Mouse (Mus musculus) CD4-positive helper T cell, adult 2 months (primary cell): ENCODE results near the gene Suv39h1.
"Not testable (repeated sequence)": the region's sequence is repeated elsewhere in the genome, so short reads cannot be mapped to it uniquely, and the experiment has no call there.

Source experiments
- DNase-seq: peaks from one replicate; pipeline ENCODE4 v3.0.0-alpha.2; 2012; ENCODE audit warnings: low read depth, missing footprints, low spot score

Suv39h1 gene

GRCm38 (mm10) chrX:8074430-8075014, at the start of gene Suv39h1:
Gene Suv39h1 (minus strand): TSS chrX:8074760.
- DNase-seq, result peak; percentile 97

GRCm38 (mm10) chrX:8123821-8124470, 49.4 kb upstream of the Suv39h1 start:
- no peak for DNase-seq

- no peak for DNase-seq
These were observed 42.7 kb upstream of the Suv39h1 start for GRCm38 (mm10) chrX:8117264-8117663.

GRCm38 (mm10) chrX:8115275-8115674, 40.7 kb upstream of the Suv39h1 start:
- peak; percentile 14 for DNase-seq

- no peak for DNase-seq
These were observed 30.5 kb upstream of the Suv39h1 start for GRCm38 (mm10) chrX:8105019-8105418.

GRCm38 (mm10) chrX:8102213-8102668, 27.7 kb upstream of the Suv39h1 start:
- DNase-seq, result no peak

GRCm38 (mm10) chrX:8101017-8101416, 26.5 kb upstream of the Suv39h1 start:
- no peak for DNase-seq

- DNase-seq, result peak; percentile 20
These were observed 24.9 kb upstream of the Suv39h1 start for GRCm38 (mm10) chrX:8099435-8099834.

GRCm38 (mm10) chrX:8096787-8097242, 22.3 kb upstream of the Suv39h1 start:
- peak; percentile 97 for DNase-seq

- DNase-seq, result not testable (repeated sequence)
These were observed 21.7 kb upstream of the Suv39h1 start for GRCm38 (mm10) chrX:8096068-8096786.

- peak; percentile 26 for DNase-seq
These were observed 21.0 kb upstream of the Suv39h1 start for GRCm38 (mm10) chrX:8095546-8095945.

- DNase-seq, result not testable (repeated sequence)
These were observed 16.4 kb upstream of the Suv39h1 start for GRCm38 (mm10) chrX:8090954-8091347.

GRCm38 (mm10) chrX:8090346-8090953, 15.9 kb upstream of the Suv39h1 start, which contains the start of gene Was:
Gene Was (minus strand): TSS chrX:8090498.
- DNase-seq, result peak; percentile 71

- DNase-seq, result no peak
These were observed 15.2 kb upstream of the Suv39h1 start for GRCm38 (mm10) chrX:8089746-8090145.

- DNase-seq, result no peak
These were observed 11.1 kb upstream of the Suv39h1 start for GRCm38 (mm10) chrX:8085611-8086010.

- DNase-seq, result no peak
These were observed 10.3 kb upstream of the Suv39h1 start for GRCm38 (mm10) chrX:8084771-8085259.

GRCm38 (mm10) chrX:8075104-8075503, 544 bp upstream of the Suv39h1 start:
- no peak for DNase-seq

- no peak for DNase-seq
These were observed 605 bp downstream of the Suv39h1 start for GRCm38 (mm10) chrX:8073881-8074429.

GRCm38 (mm10) chrX:8069166-8069565, 5.4 kb downstream of the Suv39h1 start:
- DNase-seq, result no peak

GRCm38 (mm10) chrX:8051044-8051781, 23.3 kb downstream of the Suv39h1 start:
- not testable (repeated sequence) for DNase-seq

GRCm38 (mm10) chrX:8033009-8033408, 41.6 kb downstream of the Suv39h1 start:
- peak; percentile 13 for DNase-seq
